Mouse (Mus musculus) embryonic facial prominence, embryonic 14.5 days (tissue): ENCODE measurements at regions not wholly inside any gene's neighbourhood (a gene's known extent, or its start where the extent isn't known, plus 50 kb on each side); places are given as distances from the start of the nearest gene placed in this dataset.

Source experiments
- ATAC-seq: fragments of 200-750 bp; cut with Nextera tagmentation; 2 replicates; pipeline ENCODE4 v1.8.0; 2017; ENCODE audit warnings: low read depth, moderate number of reproducible peaks, moderate TSS enrichment
- DNase-seq: peaks from one replicate; pipeline ENCODE4 v3.0.0-alpha.2; 2015; ENCODE audit warnings: low spot score
- H3K27ac ChIP-seq: fragments of 300-500 bp; sonication (generic); replicated peaks from 2 replicates; pipeline ENCODE4 v1.5.1; 2014; ENCODE audit warnings: low read depth, mild to moderate bottlenecking, low read length, moderate library complexity
- H3K27me3 ChIP-seq: fragments of 300-500 bp; sonication (generic); replicated peaks from 2 replicates; pipeline ENCODE4 v1.6.1; 2014; ENCODE audit warnings: low read length; ENCODE audit not compliant: control insufficient read depth, insufficient read depth
- H3K36me3 ChIP-seq: fragments of 300-500 bp; sonication (generic); 2 replicates; pipeline ENCODE4 v1.6.1; 2014; ENCODE audit warnings: low read length, mixed read lengths; ENCODE audit not compliant: control insufficient read depth, insufficient read depth
- H3K4me1 ChIP-seq: fragments of 300-500 bp; sonication (generic); 2 replicates; pipeline ENCODE4 v1.6.1; 2014; ENCODE audit warnings: antibody characterized with exemption, low read length; ENCODE audit not compliant: control insufficient read depth, insufficient read depth
- H3K4me2 ChIP-seq: fragments of 300-500 bp; sonication (generic); 2 replicates; pipeline ENCODE4 v1.6.1; 2014; ENCODE audit warnings: low read depth, mild to moderate bottlenecking, low read length, moderate library complexity, mixed read lengths
- H3K4me3 ChIP-seq: fragments of 300-500 bp; sonication (generic); 2 replicates; pipeline ENCODE4 v1.5.1; 2014; ENCODE audit warnings: low read depth, mild to moderate bottlenecking, low read length
- H3K9ac ChIP-seq: fragments of 300-500 bp; sonication (generic); 2 replicates; pipeline ENCODE4 v1.6.1; 2014; ENCODE audit warnings: low read depth, mild to moderate bottlenecking, low read length, moderate library complexity, mixed read lengths
- H3K9me3 ChIP-seq: fragments of 300-500 bp; sonication (generic); 2 replicates; pipeline ENCODE4 v1.6.1; 2016; ENCODE audit warnings: low read length; ENCODE audit not compliant: control insufficient read depth
- WGBS: fragments of 180-500 bp; shearing (Covaris S2); extraction: QIAGEN DNeasy Blood & Tissue Kit; methylation state at CpG from one replicate; pipeline ENCODE4 v1.1.7; 2014; 5-methylcytosine and 5-hydroxymethylcytosine counted together

- Histone ChIP-seq H3K9ac (no peak overlapping the region), H3K27me3 (no peaks in the 10 kb centered on the region), H3K4me2 (no peak overlapping the region), H3K9me3 (peaks cover 6% of the 10 kb centered on the region; the same call in 1 of the 2 replicates), H3K27ac (no peak overlapping the region), H3K4me1 (no peaks in the 10 kb centered on the region), H3K4me3 (no peak overlapping the region), H3K36me3 (no peaks in the 10 kb centered on the region)
- DNase-seq (no peak), ATAC-seq (no peak)
- 90% methylated on average over 1 of the region's 1 CpGs for WGBS
Measured at GRCm38 (mm10) chr12:32273474-32273873, 65.0 kb upstream of the Pik3cg start.

GRCm38 (mm10) chr12:32279861-32280260 lies 71.4 kb upstream of the Pik3cg start:
- Histone ChIP-seq H3K4me1 (0 out of 2 replicates have a peak, but pooled peaks cover 6% of the 10 kb centered on the region), H3K9ac (no peak overlapping the region), H3K4me2 (no peak overlapping the region), H3K27me3 (no peaks in the 10 kb centered on the region), H3K27ac (no peak overlapping the region; the same call in 1 of the 2 replicates), H3K36me3 (no peaks in the 10 kb centered on the region), H3K4me3 (no peak overlapping the region), H3K9me3 (no peaks in the 10 kb centered on the region)
- ATAC-seq: no peak
- 76% methylated on average over 4 of the region's 4 CpGs for WGBS
- DNase-seq: peak; percentile 23

- Histone ChIP-seq H3K9me3 (no peaks in the 10 kb centered on the region), H3K4me1 (0 out of 2 replicates have a peak, but pooled peaks cover 6% of the 10 kb centered on the region), H3K27me3 (no peaks in the 10 kb centered on the region), H3K9ac (no peak overlapping the region), H3K4me2 (no peak overlapping the region), H3K36me3 (no peaks in the 10 kb centered on the region), H3K4me3 (no peak overlapping the region), H3K27ac (no peak overlapping the region)
- 82% methylated on average over 2 of the region's 2 CpGs for WGBS
- DNase-seq (no peak), ATAC-seq (no peak)
Measured at GRCm38 (mm10) chr12:32280309-32280708, 71.8 kb upstream of the Pik3cg start.

- Histone ChIP-seq H3K36me3 (no peaks in the 10 kb centered on the region), H3K9ac (no peak overlapping the region), H3K27ac (peak overlapping the region; percentile 36), H3K4me1 (0 out of 2 replicates have a peak, but pooled peaks cover 6% of the 10 kb centered on the region), H3K9me3 (no peaks in the 10 kb centered on the region), H3K4me2 (no peak overlapping the region), H3K4me3 (no peak overlapping the region), H3K27me3 (no peaks in the 10 kb centered on the region)
- ATAC-seq: peak; percentile 71; the same call in 1 of the 2 replicates
- WGBS: 47% methylated on average over 5 of the region's 5 CpGs
- DNase-seq: peak; percentile 76
Measured at GRCm38 (mm10) chr12:32282371-32283163, 74.1 kb upstream of the Pik3cg start.

- H3K4me3 ChIP-seq: no peak overlapping the region
- H3K27me3 ChIP-seq: no peaks in the 10 kb centered on the region
- no peak overlapping the region for H3K27ac ChIP-seq
- H3K9me3 ChIP-seq: no peaks in the 10 kb centered on the region
- WGBS: 59% methylated on average over 2 of the region's 2 CpGs
- H3K9ac ChIP-seq: no peak overlapping the region
- ATAC-seq: no peak
- no peak for DNase-seq
- H3K4me2 ChIP-seq: no peak overlapping the region
- H3K36me3 ChIP-seq: no peaks in the 10 kb centered on the region
- H3K4me1 ChIP-seq: 0 out of 2 replicates have a peak, but pooled peaks cover 6% of the 10 kb centered on the region
Measured at GRCm38 (mm10) chr12:32285039-32285438, 76.6 kb upstream of the Pik3cg start.

- 0 out of 2 replicates have a peak, but pooled peaks cover 6% of the 10 kb centered on the region for H3K4me1 ChIP-seq
- no peak overlapping the region for H3K4me2 ChIP-seq
- no peak for DNase-seq
- H3K4me3 ChIP-seq: no peak overlapping the region
- no peak overlapping the region for H3K27ac ChIP-seq
- WGBS: 28% methylated on average over 5 of the region's 5 CpGs
- H3K9ac ChIP-seq: no peak overlapping the region
- ATAC-seq: no peak
- no peaks in the 10 kb centered on the region for H3K27me3 ChIP-seq
- no peaks in the 10 kb centered on the region for H3K9me3 ChIP-seq
- no peaks in the 10 kb centered on the region for H3K36me3 ChIP-seq
Measured at GRCm38 (mm10) chr12:32286652-32287051, 78.2 kb upstream of the Pik3cg start.

- Histone ChIP-seq H3K36me3 (no peaks in the 10 kb centered on the region), H3K9ac (no peak overlapping the region), H3K27me3 (no peaks in the 10 kb centered on the region), H3K4me2 (no peak overlapping the region), H3K9me3 (no peaks in the 10 kb centered on the region), H3K4me3 (no peak overlapping the region), H3K27ac (no peak overlapping the region), H3K4me1 (no peaks in the 10 kb centered on the region)
- no peak for ATAC-seq
- peak; percentile 30 for DNase-seq
- 77% methylated on average over 5 of the region's 5 CpGs for WGBS
Measured at GRCm38 (mm10) chr12:32291145-32291544, 82.7 kb upstream of the Pik3cg start.

- Histone ChIP-seq H3K9ac (peak overlapping the region; percentile 50; the same call in 1 of the 2 replicates), H3K36me3 (no peaks in the 10 kb centered on the region), H3K9me3 (no peaks in the 10 kb centered on the region), H3K27ac (no peak overlapping the region), H3K4me3 (peak overlapping the region; percentile 29), H3K27me3 (no peaks in the 10 kb centered on the region), H3K4me2 (peak overlapping the region; percentile 54), H3K4me1 (no peaks in the 10 kb centered on the region)
- ATAC-seq: peak; percentile 84
- 23% methylated on average over 18 of the region's 18 CpGs for WGBS
- peak; percentile 84 for DNase-seq
Measured at GRCm38 (mm10) chr12:32291962-32292748, 83.7 kb upstream of the Pik3cg start.
